Mouse (Mus musculus): ENCODE results near the gene Gdpd3.
A peak's percentile ranks its signal among the peaks of the same experiment; 100 is the strongest.
"Not testable (repeated sequence)": the region's sequence is repeated elsewhere in the genome, so short reads cannot be mapped to it uniquely, and the experiment has no call there.

Gene Gdpd3

DNA sequence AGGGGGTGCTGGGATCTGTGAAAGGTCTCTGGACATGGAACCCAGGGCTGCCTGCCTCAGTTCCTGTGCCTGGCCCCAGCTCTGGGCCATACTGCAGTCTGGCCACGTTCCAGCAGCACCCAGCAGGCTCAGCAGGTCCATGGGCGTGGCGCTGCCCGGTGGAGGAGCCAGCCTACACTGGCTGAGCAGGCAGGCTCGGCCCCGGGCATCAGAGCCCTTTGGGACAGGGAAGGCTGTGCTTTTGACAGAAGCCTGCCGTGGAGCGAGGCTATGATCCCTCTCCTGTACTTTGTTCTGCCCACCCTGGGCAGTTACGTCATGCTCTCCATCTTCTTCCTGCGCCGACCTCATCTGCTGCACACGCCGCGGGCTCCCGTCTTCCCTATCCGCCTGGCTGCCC is at the start of gene Gdpd3:
TSS of gene Gdpd3 (plus strand) at position 134 of the 400 bp plus-strand sequence.
- DNase-seq (ENCODE audit: low spot score): no peak

DNA sequence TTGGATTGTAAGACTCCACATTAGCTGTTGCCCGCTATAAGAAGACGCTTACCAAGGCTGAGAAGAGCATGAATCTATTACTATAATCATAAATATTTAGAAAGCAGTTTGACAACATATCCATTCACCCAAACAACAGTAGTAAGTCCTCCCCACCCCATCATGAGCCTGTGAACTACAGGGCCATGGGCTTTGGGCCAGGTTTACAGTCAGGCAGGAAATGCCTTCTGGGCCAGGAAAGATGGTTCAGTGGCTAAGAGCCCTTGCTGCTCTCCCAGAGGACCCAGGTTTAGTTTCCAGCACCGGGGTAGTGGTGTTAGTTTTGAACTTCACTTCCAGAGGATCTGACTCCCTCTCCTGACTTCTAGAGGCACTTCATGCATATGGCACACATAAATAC is 48.6 kb upstream of the Gdpd3 start:
- DNase-seq (ENCODE audit: low spot score): no peak

DNA sequence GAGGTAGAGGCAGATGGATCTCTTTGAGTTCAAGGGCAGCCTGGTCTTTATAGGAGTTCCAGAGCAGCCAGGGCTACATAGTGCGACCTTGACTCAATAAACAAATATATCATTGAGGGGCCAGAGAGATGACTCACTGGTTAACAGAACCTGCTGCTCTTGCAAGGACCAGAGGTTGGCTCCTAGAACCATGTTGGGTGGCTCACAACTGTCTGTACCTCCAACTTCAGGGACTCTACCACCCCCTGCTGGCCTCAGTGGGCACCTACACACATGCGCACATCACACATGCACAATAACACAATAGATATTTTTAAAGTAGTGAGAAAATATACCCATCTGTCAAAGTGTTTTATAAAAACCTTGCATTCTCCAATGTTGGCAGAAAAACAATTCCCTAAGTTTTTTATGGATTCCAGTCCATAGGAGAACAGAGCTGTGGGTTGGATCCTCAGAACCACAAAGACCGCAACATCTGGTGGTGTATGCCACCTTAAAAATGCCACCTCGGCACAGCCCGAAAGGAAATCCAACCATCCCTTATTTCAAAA is 47.3 kb upstream of the Gdpd3 start:
- DNase-seq (ENCODE audit: low spot score): no peak

DNA sequence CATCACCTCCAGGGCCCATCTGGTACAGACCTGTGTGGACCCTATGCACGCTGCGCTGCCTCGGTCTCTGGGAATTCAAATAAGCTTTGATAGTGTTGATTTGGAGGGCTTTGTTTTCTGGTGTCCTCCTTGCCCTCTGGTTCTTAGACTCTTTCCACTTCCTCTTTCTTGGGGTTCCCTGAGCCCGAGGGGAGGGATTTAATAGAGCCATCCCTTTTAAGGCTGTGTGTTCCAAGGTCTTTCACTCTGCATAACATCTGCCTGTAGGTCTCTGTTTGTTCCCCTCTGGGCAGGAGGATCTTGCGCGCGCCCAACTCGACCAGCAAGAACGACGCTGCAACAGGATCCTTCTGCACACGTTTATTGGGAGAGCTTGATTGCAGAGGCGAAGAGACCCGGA is 44.5 kb upstream of the Gdpd3 start:
- no peak for DNase-seq (ENCODE audit: low spot score)

DNA sequence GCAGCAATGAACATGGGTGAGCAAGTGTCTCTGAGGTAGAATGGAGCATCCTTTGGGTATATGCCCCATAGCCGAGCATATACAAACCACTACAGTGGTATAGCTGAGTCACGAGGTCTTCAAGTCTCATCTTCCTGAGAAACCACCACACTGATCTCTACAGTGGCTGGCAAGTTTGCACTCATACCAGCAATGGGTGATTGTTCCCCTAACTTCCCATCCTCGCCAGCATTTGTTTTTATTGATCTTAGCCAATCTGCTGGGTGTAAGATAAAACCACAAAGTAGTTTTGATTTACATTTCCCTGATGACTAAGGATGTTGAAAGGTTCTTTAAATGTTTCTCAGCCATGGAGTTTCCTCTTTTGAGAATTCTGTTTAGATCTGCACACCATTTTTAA is 41.1 kb upstream of the Gdpd3 start:
- DNase-seq (ENCODE audit: low spot score): no peak

DNA sequence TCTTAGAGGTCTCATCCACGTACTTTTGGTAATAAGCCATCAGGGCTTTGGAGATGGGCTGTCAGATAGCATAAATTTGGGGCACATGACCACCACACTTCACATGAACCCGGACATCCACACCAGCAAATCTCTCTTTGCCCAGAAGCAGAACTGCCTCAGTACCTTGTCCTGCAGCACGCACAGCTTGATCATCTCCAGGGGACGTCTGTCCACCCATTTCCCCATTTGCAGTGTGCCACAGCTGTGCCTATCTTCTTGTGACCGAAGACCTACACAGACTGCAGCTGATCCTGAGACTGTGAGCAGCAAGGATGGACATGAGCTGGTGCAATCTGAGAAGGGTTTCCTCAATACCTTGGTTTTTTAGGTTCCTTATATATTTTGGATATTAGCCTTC is 40.5 kb upstream of the Gdpd3 start:
- no peak for DNase-seq (ENCODE audit: low spot score)

DNA sequence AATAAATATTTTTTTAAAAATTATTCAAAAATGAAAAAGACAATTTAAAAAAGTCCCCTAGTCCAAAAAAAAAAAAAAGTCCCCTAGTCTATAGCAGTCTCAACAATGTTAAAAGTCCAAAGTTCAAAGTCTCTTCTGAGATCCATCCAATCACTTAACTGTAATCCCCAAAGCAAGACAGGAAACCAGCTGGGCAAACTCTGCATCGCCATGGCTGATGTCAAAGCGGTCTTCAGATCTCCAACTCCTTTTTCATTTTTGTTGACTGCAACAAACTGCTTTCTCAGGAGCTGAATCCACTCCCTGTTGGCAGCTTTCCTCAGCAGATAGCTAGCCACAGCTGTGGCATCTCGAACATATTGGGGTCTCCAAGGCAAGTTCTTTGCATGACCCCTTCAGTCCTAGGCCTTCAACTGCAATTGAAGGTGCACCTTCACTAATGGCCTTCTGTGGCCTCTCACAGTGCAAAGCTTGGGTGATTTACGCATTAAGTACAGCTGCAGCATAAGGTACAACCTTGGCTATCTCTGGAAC is 35.8 kb upstream of the Gdpd3 start:
- not testable (repeated sequence) for DNase-seq (ENCODE audit: low spot score)

DNA sequence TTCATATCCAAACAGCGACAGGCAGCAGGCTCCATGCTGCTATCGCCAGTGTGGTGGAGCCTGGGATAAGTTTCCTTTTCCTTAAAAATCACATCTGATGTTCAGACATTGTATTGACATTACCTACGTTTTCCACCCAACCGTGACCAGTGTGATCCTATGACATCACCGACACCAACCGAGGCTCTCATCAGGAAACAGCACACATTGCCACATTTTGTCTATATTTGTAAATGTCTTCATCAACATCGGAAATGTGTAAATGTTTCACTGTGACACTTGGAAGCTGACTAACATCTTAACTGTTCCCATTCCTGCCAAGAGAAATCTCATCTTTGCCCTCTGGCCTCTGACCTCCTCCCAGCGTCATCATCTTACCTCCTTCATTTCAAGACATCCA is 30.0 kb upstream of the Gdpd3 start:
- no peak for DNase-seq (ENCODE audit: low spot score)

DNA sequence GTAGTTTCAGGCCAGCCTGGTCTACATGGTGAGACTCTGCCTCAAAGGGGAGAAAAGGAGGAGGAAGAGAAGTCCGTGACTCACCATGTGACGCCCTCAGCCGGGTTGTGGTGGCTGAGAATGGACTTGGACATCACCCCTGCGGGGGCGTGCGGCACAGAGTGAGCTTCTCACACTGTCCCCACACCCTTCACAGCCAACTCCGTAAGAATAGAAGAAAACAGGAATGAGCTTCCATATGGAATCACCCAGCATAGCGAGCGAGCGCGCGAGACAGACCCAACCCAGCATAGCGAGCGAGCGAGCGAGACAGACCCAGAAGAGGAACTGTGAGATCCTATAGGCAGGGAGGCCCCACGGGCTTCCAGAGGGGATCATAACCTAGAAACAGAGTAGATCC is 26.6 kb upstream of the Gdpd3 start:
- no peak for DNase-seq (ENCODE audit: low spot score)

DNA sequence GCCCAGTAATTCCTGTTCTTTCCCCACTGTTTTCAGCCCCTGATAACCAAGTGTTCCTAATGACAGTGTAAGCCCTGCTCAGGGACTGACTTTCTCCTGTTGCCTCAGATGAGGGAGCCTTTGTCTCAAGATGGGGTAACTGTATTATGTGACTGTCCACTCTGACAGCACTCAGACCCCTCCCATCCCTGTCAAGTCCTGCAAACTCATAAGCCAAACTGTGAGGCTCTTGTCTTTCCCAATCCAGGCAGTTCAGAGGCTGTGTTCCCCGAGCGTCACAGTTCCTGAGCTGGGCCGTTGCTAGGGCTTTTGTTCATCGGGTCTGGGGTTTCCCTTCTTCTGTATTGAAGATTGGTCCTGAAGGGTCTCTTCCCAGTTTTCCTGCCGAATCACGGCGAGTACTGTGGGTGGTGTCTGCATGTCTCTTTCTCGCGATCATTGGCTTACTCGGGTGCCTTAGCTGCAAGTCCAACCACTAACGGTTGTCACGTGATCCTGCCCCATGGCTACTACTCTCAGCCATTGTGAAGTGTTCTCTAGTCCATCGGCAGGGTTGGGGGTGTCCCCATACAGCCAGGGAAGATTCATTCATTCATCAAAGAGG is 25.9 kb upstream of the Gdpd3 start:
- DNase-seq (ENCODE audit: low spot score): no peak

DNA sequence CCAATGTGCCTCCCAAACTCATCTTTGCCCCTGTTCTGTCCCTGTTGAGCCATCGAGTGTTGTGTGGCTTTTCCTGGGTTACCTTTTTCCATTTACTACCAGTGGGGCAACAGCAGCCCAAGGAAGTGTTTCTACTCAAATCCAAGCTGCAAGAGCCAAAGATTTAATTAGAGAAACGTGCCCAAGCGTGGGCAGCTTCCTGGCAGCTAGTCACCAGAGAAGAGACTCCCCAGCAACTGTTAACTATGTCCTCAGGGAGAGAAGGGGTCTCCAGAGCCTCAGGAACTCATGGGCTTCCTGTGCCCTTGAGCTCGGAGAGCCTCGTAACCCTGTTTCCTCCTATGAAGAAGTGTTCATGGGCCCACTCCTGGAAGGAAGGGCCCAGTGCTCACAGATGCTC is 25.2 kb upstream of the Gdpd3 start:
- no peak for DNase-seq (ENCODE audit: low spot score)

DNA sequence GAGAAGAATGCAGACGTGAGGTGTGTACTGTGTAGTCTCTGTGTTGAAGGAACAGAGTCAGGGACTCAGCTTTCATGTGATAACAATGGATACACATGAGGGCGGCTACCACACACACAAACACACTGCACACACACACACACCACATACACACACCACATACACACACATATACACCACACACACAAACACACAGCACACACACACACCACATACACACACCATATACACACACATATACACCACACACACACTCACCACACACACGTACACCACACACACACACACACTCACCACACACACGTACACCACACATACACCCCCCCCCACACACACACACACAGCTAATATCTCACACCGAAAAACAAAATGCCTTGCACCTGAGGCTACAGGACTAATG is 24.7 kb upstream of the Gdpd3 start:
- DNase-seq (ENCODE audit: low spot score): no peak

DNA sequence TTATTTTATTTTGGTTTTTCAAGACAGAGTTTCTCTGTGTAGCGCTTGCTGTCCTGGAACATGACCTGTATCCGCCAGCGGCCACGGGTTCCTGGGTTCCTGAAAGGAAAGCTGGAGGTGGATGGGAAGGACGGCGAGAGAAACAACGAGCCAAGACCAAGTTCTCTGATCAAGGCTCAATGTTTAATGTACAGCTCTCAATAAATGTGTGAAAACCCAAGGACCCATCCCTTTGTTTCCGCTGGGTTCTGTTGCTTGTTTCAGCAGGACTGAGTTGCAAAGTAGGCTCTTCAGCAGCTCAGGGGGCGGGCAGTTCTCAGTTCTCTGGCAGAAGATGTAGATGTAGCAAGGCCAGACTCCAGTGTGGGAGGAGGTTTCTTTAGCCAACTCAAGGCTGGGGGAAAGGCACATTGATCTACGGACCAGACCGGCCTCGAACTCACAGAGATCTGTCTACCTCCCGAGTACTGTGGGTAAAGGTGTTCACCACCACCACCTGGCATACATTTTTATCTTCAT is 24.1 kb upstream of the Gdpd3 start:
- DNase-seq (ENCODE audit: low spot score): no peak

DNA sequence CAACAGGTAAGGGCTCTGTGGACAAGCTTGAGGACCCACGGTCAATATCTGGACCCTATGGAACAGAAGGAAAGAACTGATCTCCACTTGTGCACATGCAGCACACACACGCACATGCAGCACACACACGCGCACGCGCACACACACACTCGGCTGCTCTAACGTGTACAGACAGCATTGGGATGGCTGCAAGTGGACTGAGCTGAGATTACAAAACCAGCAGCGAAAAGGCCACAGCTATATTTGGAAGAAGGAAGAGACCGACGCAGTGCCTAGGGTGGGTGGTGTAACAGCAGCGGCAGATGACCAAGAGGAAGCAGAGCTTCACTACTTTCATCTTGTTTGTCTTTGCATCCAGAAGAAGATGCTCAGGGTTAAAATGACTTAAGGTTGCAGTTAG is 20.1 kb upstream of the Gdpd3 start:
- DNase-seq (ENCODE audit: low spot score): no peak

DNA sequence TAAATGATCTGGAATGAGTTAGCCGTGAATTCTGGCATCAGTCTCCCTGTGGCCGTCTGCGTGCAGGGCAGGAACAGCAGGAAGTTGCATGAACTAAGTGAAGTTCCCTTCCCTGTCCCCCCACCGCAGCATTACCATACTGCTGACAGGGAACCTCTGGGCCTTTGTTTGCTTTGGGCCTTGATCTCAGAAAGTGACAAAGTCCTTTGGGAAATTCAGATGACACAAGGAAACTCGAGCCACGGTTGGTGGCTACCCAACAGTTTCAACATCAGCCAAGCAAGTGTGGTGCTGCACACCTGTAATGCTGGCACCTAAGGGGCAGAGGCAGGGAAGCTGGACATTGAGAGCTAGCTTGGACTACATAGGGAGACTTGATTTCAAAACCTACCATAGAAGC is 19.3 kb upstream of the Gdpd3 start:
- DNase-seq (ENCODE audit: low spot score): no peak

DNA sequence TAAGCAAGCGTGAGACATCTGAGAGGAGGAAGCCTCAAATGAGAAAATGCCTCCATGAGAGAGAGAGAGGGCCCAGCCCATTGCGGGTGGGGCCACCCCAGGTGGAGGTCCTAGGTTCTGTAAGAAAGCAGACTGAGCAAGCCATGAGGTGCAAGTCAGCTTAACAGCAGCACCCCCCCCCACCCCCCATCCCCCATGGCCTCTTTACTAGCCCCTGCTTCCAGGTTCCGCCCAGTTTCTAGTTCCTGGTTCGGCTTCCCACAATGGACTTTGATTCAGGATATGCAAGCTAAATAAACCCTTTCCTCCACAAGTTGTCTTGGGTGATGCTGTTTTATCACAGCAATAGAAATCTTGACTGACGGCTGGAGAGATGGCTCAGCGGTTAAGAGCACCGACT is 17.3 kb upstream of the Gdpd3 start:
- no peak for DNase-seq (ENCODE audit: low spot score)

DNA sequence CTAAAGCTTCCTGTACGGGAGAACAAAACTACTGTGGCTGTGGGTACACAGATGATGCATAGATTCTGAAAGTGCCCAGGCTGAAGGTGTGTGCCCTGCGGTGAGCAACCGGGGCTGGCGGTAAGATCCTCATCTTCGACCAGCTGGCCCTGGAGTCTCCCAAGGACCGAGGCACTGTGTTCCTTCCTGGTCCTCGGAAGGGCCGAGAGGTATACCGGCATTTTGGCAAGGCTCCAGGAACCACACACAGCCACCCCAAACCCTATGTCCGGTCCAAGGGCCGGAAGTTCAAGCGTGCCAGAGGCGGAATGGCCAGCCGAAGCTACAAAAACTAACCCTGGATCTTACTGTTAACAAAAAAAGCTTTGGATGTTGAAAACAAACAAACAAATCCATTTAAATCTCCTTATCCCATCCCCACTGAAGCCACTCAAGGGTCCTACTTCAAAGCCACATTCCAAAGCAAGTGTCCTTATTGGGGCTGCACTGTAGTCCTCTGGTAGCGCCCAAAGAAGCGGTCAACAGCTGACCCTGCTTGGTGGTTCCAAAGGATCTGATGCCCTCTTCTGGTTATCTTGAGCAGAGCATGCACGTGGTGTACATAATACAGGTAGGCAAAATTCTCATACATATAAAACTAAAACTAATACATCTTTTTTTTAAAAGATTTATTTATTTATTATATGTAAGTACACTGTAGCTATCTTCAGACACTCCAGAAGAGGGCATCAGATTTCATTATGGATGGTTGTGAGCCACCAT is 16.4 kb upstream of the Gdpd3 start:
- DNase-seq (ENCODE audit: low spot score): no peak

DNA sequence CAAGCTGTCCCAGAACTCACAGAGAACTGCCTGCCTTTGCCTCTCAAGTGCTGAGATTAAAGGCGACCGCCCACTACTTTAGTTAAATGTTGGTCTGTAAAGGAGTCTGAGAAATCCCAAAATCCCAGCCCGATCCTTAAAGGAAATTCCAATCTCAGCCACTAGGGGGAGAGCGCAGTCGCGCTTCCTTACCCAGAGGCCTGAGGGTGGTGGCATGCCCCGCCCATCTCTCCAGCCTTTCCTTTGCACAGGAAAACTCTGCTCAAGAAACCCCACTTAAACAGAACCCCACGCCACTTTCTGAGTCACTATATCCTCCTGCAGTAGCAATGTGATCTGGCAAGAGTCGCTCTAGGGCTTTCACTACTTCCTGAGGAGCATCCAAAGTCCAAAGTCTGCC is 11.3 kb upstream of the Gdpd3 start:
- no peak for DNase-seq (ENCODE audit: low spot score)

DNA sequence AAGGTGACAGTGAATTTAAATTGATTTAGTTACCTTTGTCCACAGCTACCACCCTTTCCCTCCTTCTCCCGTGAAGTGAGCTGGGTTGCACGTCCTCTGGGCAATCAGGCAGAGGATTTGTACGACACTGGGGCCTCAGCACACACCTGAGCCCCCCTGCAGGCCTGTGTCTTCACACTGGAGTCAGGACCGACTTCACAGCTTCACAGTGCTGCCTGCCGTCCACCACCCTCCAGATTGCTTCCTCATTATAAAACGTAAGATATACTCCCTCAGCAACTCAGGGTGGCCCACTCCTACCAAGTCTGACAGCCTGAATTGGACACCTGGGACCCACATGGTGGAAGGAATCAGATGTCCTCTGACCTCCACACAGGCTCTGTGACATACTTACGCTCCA is 7.6 kb upstream of the Gdpd3 start:
- DNase-seq (ENCODE audit: low spot score): no peak

DNA sequence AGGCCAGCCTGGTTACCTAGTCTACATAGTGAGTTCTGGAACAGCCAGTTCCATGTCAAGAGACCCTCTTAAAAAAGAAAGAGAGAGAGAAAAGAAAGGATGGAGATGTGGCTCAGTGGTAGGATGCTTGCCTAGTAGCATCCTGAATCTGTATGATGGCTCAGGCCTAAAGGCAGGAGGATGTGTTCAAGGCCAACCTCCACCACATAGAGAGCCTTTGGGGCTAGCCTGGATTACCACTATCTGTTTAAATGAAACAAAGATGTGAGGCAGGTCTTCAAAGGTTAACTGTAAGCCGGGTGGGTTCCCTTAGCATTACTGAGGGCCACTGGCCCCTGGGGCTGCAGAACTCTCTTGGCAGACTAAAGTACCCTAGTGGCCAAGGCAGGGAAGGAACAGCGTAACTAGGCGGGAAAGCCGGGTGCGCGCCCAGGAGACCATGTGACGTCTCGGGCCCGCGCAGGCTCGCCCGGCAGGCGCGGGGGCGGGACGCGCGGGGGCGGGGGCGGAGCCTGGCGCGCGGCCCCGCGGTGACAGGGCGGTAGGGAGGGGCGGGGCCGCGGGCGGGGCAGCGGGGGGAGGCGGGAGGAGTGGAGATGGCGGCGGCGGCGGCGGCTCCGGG is 7.0 kb upstream of the Gdpd3 start, which contains the start of gene Mapk3:
TSS of gene Mapk3 (plus strand) at position 552 of the 622 bp plus-strand sequence.
- DNase-seq (ENCODE audit: low spot score): peak; percentile 67

DNA sequence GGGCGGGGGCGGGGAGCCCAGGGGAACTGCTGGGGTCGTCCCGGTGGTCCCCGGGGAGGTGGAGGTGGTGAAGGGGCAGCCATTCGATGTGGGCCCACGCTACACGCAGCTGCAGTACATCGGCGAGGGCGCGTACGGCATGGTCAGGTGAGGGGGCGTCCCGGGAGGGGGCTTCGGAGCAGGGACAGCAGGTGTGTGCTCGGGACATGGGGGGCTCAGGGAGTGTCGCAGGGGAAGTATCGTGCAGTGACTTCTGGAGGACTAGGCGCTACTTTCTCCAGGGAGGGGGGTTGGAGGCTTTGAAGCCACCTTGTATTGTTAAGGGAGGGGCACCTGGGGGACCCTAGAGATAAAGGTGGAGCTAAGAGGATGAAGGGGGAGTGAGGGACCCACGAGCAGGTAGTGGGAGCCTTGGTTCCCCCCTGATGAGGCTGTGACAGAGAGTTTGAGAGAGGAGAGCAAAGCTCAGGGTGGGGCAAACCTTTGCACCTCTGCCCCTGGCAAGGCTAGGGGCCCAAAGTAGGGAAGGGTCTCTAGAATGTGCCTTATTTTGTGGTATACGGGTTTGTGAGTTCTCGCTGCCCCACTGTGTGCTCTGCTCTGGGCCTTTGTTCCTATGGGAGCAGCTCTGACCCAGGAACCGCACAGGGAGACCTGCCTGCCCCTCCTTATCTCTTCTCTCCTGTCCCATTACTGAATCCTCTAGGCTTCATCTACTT is 6.3 kb upstream of the Gdpd3 start:
- DNase-seq (ENCODE audit: low spot score): no peak

DNA sequence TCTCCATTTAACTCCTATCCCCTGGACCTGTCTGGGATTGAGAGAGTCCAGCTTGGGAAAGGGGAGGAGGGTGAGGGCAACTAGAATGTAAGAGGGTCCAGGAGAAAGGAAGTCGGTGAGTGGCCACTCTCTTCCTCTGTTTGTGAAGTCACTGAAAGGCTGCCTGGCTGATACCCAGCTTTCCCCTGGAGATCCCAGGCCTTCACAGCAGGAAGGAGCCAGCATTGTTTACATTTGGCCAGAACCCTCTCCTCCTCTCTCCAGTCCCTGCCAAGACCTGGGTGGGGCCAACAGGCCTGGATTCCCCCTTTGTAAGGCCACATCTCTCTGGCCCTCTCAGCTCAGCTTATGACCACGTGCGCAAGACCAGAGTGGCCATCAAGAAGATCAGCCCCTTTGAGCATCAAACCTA is 5.7 kb upstream of the Gdpd3 start:
- DNase-seq (ENCODE audit: low spot score): peak; percentile 61
